Mouse (Mus musculus) cortical plate, adult 2 months (tissue): Measurements from ENCODE around the gene Rgs3.

Experiments used
- CTCF ChIP-seq: fragments of 200-500 bp; IDR thresholded peaks from 2 replicates; pipeline ENCODE4 v1.5.1; 2011; ENCODE audit warnings: mild to moderate bottlenecking, control low read depth, low read length; ENCODE audit not compliant: insufficient read depth; ENCODE audit errors: extremely low read depth
- POLR2A ChIP-seq: fragments of 200-500 bp; IDR thresholded peaks from 2 replicates; pipeline ENCODE4 v1.6.1; 2011; ENCODE audit warnings: mild to moderate bottlenecking, low read length, control low read depth; ENCODE audit not compliant: insufficient read depth; ENCODE audit errors: extremely low read depth

DNA sequence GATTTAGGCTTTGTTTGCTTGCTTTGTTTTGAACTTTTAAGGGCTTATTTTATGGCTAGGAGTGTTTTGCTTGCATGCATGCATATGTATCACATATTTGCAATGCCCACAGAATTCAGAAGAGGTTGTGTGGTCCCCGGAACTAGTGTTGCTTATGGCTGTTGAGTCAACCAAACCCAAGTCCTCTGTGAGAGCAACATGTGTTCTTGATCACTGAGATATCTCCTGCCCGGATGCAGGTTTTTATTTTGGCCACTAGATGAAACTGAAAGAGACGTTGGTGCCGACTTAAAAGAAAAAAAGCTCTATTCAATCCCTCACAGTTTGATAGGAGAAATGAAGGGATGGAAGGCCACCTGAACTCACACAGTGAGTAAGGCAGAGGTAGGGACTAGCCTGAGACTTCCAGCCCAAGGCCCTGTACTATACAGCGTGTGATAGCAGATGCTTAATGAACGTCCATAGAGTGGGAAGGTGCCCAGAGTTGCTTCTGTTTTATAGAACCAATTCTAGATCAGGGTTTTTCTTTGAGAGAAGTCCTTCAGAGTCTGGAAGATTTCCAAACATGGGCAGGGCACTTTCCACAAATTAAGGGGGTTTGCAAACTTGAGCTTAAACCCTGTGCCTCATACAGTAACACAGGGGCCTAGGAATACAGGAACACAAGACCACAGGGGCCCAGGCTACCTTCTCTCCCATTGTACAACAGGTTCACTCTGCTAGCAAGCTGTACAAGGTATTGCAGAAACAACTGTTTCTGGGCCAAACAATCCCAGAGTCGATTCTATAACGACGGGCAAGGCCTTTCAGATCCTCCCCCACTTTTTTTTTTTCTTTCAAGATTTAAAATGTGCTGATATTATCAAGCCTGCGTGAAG, 41.9 kb upstream of the Rgs3 start:
- TF ChIP-seq CTCF (no peak), POLR2A (no peak)
